Mouse (Mus musculus) ES-Bruce4 (cell line): ENCODE measurements at regions not wholly inside any gene's neighbourhood (a gene's known extent, or its start where the extent isn't known, plus 50 kb on each side); places are given as distances from the start of the nearest gene placed in this dataset.

Source experiments
- H3K27ac ChIP-seq: 2 replicates; pipeline ENCODE4 v1.5.1; 2012; ENCODE audit warnings: low read length, inconsistent platforms; ENCODE audit not compliant: insufficient read depth
- H3K27me3 ChIP-seq: 2 replicates; pipeline ENCODE4 v1.6.1; 2012; ENCODE audit warnings: mild to moderate bottlenecking, low read length, inconsistent platforms; ENCODE audit not compliant: control insufficient read depth, poor library complexity, insufficient read depth, severe bottlenecking
- H3K36me3 ChIP-seq: 2 replicates; pipeline ENCODE4 v1.6.1; 2012; ENCODE audit warnings: inconsistent platforms, mild to moderate bottlenecking, low read length, moderate library complexity; ENCODE audit not compliant: control insufficient read depth, poor library complexity, insufficient read depth, severe bottlenecking
- H3K4me1 ChIP-seq: one replicate; pipeline ENCODE4 v1.8.1; 2011; ENCODE audit warnings: low read length; ENCODE audit not compliant: control insufficient read depth, insufficient read depth
- H3K4me3 ChIP-seq: 2 replicates; pipeline ENCODE4 v1.5.1; 2011; ENCODE audit warnings: low read depth, mild to moderate bottlenecking, low read length
- H3K9ac ChIP-seq: 2 replicates; pipeline ENCODE4 v1.6.1; 2012; ENCODE audit warnings: low read depth, mild to moderate bottlenecking, inconsistent platforms; ENCODE audit not compliant: poor library complexity, severe bottlenecking
- H3K9me3 ChIP-seq: replicated peaks from 2 replicates; pipeline ENCODE4 v1.6.1; 2012; ENCODE audit warnings: mild to moderate bottlenecking, low read length, inconsistent platforms; ENCODE audit not compliant: control insufficient read depth, poor library complexity, insufficient read depth, severe bottlenecking
- CTCF ChIP-seq: IDR thresholded peaks from one replicate; pipeline ENCODE4 v1.8.1; 2011; ENCODE audit warnings: low read depth, low read length
- EP300 ChIP-seq: IDR thresholded peaks from 2 replicates; pipeline ENCODE4 v1.6.1; 2011; ENCODE audit warnings: low read depth, low read length; ENCODE audit not compliant: insufficient read depth
- POLR2A ChIP-seq: IDR thresholded peaks from one replicate; pipeline ENCODE4 v1.8.1; 2011; ENCODE audit warnings: low read length; ENCODE audit not compliant: insufficient read depth

DNA sequence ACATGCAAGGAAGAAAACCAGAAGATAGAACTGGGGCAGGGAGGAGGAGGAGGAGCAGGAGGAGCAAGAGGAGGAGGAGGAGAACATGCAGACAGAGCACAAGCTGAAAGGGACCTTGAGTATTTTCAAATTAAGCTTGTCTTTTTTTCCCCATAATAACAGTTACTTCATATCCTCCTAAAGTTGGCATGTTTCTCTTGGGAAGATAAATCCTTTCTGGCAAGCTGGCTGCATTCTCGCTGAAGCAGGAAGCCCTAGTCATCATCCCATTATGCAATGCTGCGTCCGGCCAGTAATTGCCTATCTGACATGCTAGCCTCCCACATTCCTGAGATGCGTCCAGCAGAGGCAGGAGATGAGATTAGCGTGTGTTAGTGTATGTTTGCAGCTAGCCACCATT is 112.3 kb downstream of the Trib2 start:
- no peaks in the 10 kb centered on the region for H3K36me3 ChIP-seq
- H3K9ac ChIP-seq: no peak overlapping the region
- H3K27ac ChIP-seq: no peak overlapping the region
- no peaks in the 10 kb centered on the region for H3K4me1 ChIP-seq
- H3K9me3 ChIP-seq: no peaks in the 10 kb centered on the region
- no peak for TF ChIP-seq CTCF
- no peak for TF ChIP-seq POLR2A
- no peak for TF ChIP-seq EP300
- no peaks in the 10 kb centered on the region for H3K27me3 ChIP-seq
- H3K4me3 ChIP-seq: no peak overlapping the region

- TF ChIP-seq POLR2A (no peak), CTCF (no peak), EP300 (no peak)
- no peak overlapping the region for H3K9ac ChIP-seq
- no peaks in the 10 kb centered on the region for H3K27me3 ChIP-seq
- H3K4me1 ChIP-seq: no peaks in the 10 kb centered on the region
- H3K36me3 ChIP-seq: no peaks in the 10 kb centered on the region
- H3K9me3 ChIP-seq: no peaks in the 10 kb centered on the region
- no peak overlapping the region for H3K27ac ChIP-seq
- no peak overlapping the region for H3K4me3 ChIP-seq
Observed at GRCm38 (mm10) chr12:15702137-15702536, 114.6 kb downstream of the Trib2 start.

DNA sequence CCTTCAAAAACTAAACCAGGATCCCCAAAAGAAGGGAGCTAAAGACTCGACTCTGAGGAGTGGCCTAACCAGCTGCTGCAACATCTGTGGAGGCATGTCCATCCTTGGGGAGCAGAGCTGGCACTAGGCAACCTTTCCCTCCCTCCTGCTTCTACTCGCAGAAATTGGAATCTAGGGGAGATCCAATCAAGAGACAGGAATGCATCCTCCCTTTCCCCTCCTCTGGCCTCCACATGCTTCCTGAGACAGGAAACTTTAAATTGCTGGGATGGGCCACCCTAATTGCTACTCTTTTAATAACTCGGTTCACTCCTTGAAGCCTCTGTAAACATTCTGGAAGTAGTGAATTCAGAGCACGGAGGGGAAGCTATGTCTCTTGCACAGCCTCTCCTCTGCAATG is 117.9 kb downstream of the Trib2 start:
- Histone ChIP-seq H3K4me1 (no peaks in the 10 kb centered on the region), H3K4me3 (no peak overlapping the region), H3K9me3 (no peaks in the 10 kb centered on the region), H3K9ac (no peak overlapping the region), H3K36me3 (no peaks in the 10 kb centered on the region), H3K27me3 (no peaks in the 10 kb centered on the region), H3K27ac (no peak overlapping the region)
- TF ChIP-seq EP300: no peak

GRCm38 (mm10) chr12:15698042-15698771 is 118.5 kb downstream of the Trib2 start:
- Histone ChIP-seq H3K4me1 (no peaks in the 10 kb centered on the region), H3K27me3 (no peaks in the 10 kb centered on the region), H3K4me3 (no peak overlapping the region), H3K9me3 (no peaks in the 10 kb centered on the region), H3K27ac (no peak overlapping the region), H3K36me3 (no peaks in the 10 kb centered on the region), H3K9ac (no peak overlapping the region)
- no peak for TF ChIP-seq CTCF
- no peak for TF ChIP-seq POLR2A
- no peak for TF ChIP-seq EP300

- Histone ChIP-seq H3K36me3 (no peaks in the 10 kb centered on the region), H3K9me3 (no peaks in the 10 kb centered on the region), H3K27ac (no peak overlapping the region), H3K27me3 (no peaks in the 10 kb centered on the region), H3K9ac (no peak overlapping the region), H3K4me1 (no peaks in the 10 kb centered on the region), H3K4me3 (no peak overlapping the region)
- TF ChIP-seq POLR2A (no peak), CTCF (no peak), EP300 (no peak)
Observed at GRCm38 (mm10) chr12:15688342-15688741, 128.4 kb downstream of the Trib2 start.

GRCm38 (mm10) chr12:15684311-15684710 is 132.4 kb downstream of the Trib2 start:
- Histone ChIP-seq H3K4me1 (no peaks in the 10 kb centered on the region), H3K36me3 (no peaks in the 10 kb centered on the region), H3K9ac (no peak overlapping the region), H3K27me3 (no peaks in the 10 kb centered on the region), H3K27ac (no peak overlapping the region), H3K4me3 (no peak overlapping the region), H3K9me3 (no peaks in the 10 kb centered on the region)
- TF ChIP-seq EP300 (no peak), CTCF (no peak)
